Mouse (Mus musculus) ovary, adult 10 weeks (tissue): ENCODE data around the gene Slk. TPM values are rescaled to one million over a fixed set of nuclear protein-coding genes. Genes with fewer than 3 reads are reported as not detected.

Source experiments
- polyA plus RNA-seq: library from polyadenylated mRNA; stranded (reverse); fragments of 350-450 nt; fragmentation: Illumina TruSeq; extraction: RNeasy Lipid Tissue Mini Kit (QIAGEN cat#74804); gene quantifications from one replicate; pipeline ENCODE4 v1.2.3, GENCODE M21; 2014

Slk gene
- polyA plus RNA-seq: 100.0 TPM

GRCm38 (mm10) chr19:47579225-47579787 is at the start of gene Slk:
Gene Slk (plus strand): TSS chr19:47579678.

GRCm38 (mm10) chr19:47537300-47537792 is 42.1 kb upstream of the Slk start, which contains the start of gene Stn1:
Gene Stn1 (minus strand): TSS chr19:47537507.

GRCm38 (mm10) chr19:47691994-47692393 is 112.5 kb downstream of the Slk start, which contains the start of gene Col17a1:
Gene Col17a1 (minus strand): TSS chr19:47692094.

Other genes with a start within 250 kb of the Slk start
- gene Sh3pxd2a, start 115.3 kb upstream of the Slk start, polyA plus RNA-seq: 19.6 TPM
- 11.5 TPM for gene Stn1, start 42.2 kb upstream of the Slk start, polyA plus RNA-seq
- gene Col17a1, start 112.4 kb downstream of the Slk start, polyA plus RNA-seq: 0.11 TPM
- gene Sfr1, start 152.0 kb downstream of the Slk start, polyA plus RNA-seq: 614 TPM